Mouse (Mus musculus): ENCODE results near the gene Tmem150a. TPM values are rescaled to one million over a fixed set of nuclear protein-coding genes. Genes with fewer than 3 reads are reported as not detected.

Gene Tmem150a
- polyA plus RNA-seq, 1 experiment: 171 TPM

DNA sequence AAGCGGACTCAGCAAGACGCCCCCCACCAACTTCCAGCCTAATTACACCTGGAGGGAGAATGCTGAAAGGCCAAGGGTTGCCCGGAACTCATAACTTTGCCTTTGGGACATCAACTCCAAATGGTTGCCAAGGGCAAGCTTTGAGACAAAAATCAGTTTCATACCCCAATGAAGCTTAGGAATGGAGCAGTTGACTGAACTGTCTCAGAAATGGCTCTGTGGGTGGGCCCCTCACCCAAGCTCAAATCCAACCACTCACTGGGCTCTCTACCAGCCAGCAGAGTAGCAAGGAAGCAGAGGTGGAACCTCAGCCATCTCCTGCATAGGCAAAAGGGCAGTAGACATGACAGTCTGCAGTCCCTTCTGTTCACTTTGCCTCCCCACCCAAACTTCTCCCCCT is 32.6 kb downstream of the Tmem150a start:
- 42% methylated on average over 3 of the region's 3 CpGs for WGBS

GRCm38 (mm10) chr6:72388266-72388665 is 33.0 kb downstream of the Tmem150a start:
- no peak for DNase-seq
- TF ChIP-seq CTCF (conservative IDR thresholded peaks at IDR 0.05; ENCODE audit: insufficient read depth, insufficient read length, low read depth, low read length): no peak
- TF ChIP-seq POLR2A (IDR thresholded peaks at IDR 0.05; ENCODE audit: low read depth, low read length): no peak
- Histone ChIP-seq H3K27ac (ENCODE audit: insufficient read depth, low read depth, low read length) (peak overlapping the region; percentile 98), H3K27me3 (replicated peaks; ENCODE audit: control insufficient read depth, insufficient read depth, low read length) (no peaks in the 10 kb centered on the region), H3K36me3 (ENCODE audit: control insufficient read depth, insufficient read depth, low read length) (peaks cover 3% of the 10 kb centered on the region), H3K4me3 (ENCODE audit: insufficient read depth, low read depth, low read length) (no peak overlapping the region), H3K4me1 (ENCODE audit: control insufficient read depth, insufficient read depth, low read length) (peaks cover 18% of the 10 kb centered on the region)
- 53% methylated on average over 10 of the region's 10 CpGs for WGBS

More for the DNA sequence above, 32.6 kb downstream of the Tmem150a start:
- DNase-seq: no peak
- TF ChIP-seq POLR2A (IDR thresholded peaks at IDR 0.05; ENCODE audit: low read depth, low read length) (no peak), CTCF (conservative IDR thresholded peaks at IDR 0.05; ENCODE audit: insufficient read depth, insufficient read length, low read depth, low read length) (no peak)
- Histone ChIP-seq H3K27ac (ENCODE audit: insufficient read depth, low read depth, low read length) (peak overlapping the region; percentile 31), H3K4me1 (ENCODE audit: control insufficient read depth, insufficient read depth, low read length) (peaks cover 18% of the 10 kb centered on the region), H3K4me3 (ENCODE audit: insufficient read depth, low read depth, low read length) (no peak overlapping the region), H3K27me3 (replicated peaks; ENCODE audit: control insufficient read depth, insufficient read depth, low read length) (no peaks in the 10 kb centered on the region), H3K36me3 (ENCODE audit: control insufficient read depth, insufficient read depth, low read length) (peaks cover 3% of the 10 kb centered on the region)

DNA sequence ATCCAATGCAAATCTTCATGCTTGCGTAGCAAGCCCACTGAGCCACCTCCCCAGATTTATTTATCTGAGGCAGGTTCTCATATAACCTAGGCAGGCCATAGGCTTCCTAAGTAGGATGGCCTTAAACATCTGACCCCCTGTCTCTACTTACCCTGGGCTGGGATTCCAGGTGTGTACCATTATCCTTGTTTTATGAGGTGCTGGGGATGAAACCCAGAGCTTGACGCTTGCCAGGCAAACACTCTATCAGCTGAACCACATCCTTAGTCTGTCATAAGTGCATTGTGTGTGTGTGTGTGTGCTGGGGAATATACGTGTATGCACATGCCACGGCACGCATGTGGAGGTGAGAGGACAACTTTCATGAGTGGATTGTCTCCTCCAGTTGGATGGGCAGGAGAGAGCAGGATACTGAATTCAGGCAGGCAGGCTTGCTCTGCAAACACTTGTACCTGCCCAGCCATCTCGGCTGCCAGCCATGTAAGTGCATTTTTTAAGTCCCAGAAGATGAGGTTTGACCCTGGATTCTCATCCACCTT is 33.6 kb downstream of the Tmem150a start:
- H3K4me1 ChIP-seq (ENCODE audit: control insufficient read depth, insufficient read depth, low read length): peaks cover 18% of the 10 kb centered on the region
- DNase-seq: no peak
- H3K27me3 ChIP-seq (replicated peaks; ENCODE audit: control insufficient read depth, insufficient read depth, low read length): no peaks in the 10 kb centered on the region
- H3K27ac ChIP-seq (ENCODE audit: insufficient read depth, low read depth, low read length): peak overlapping the region; percentile 98
- WGBS: 54% methylated on average over 6 of the region's 6 CpGs
- no peak for TF ChIP-seq POLR2A (IDR thresholded peaks at IDR 0.05; ENCODE audit: low read depth, low read length)
- TF ChIP-seq CTCF (conservative IDR thresholded peaks at IDR 0.05; ENCODE audit: insufficient read depth, insufficient read length, low read depth, low read length): no peak
- peak overlapping the region; percentile 26; the same call in 1 of the 2 replicates for H3K4me3 ChIP-seq (ENCODE audit: insufficient read depth, low read depth, low read length)
- H3K36me3 ChIP-seq (ENCODE audit: control insufficient read depth, insufficient read depth, low read length): peaks cover 3% of the 10 kb centered on the region

DNA sequence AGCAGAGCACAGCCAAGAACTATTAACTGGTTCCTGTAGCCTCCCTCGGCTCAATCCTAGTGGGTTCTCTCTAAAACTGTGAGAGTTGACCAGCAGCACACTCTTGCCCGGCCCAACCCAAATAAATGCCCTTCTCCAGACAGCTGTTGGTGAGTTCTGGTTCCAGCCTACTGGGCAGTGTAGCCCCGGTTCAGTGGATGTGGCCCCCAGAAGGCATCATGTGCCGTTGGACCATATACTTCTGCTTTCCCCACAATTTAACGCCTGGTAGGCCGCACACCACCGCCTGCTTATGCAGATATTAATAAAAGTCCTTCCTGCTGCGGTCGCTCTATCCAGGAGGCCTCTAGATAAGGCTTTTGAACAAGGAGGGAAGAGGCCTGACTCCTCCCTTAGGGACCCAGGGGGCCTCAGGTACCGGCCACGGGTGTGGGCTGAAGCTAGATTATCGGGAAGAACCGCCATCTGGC is 34.3 kb downstream of the Tmem150a start:
- DNase-seq: peak; percentile 64
- TF ChIP-seq POLR2A (IDR thresholded peaks at IDR 0.05; ENCODE audit: low read depth, low read length) (no peak), CTCF (conservative IDR thresholded peaks at IDR 0.05; ENCODE audit: insufficient read depth, insufficient read length, low read depth, low read length) (no peak)
- H3K4me3 ChIP-seq (ENCODE audit: insufficient read depth, low read depth, low read length): peak overlapping the region; percentile 72

DNA sequence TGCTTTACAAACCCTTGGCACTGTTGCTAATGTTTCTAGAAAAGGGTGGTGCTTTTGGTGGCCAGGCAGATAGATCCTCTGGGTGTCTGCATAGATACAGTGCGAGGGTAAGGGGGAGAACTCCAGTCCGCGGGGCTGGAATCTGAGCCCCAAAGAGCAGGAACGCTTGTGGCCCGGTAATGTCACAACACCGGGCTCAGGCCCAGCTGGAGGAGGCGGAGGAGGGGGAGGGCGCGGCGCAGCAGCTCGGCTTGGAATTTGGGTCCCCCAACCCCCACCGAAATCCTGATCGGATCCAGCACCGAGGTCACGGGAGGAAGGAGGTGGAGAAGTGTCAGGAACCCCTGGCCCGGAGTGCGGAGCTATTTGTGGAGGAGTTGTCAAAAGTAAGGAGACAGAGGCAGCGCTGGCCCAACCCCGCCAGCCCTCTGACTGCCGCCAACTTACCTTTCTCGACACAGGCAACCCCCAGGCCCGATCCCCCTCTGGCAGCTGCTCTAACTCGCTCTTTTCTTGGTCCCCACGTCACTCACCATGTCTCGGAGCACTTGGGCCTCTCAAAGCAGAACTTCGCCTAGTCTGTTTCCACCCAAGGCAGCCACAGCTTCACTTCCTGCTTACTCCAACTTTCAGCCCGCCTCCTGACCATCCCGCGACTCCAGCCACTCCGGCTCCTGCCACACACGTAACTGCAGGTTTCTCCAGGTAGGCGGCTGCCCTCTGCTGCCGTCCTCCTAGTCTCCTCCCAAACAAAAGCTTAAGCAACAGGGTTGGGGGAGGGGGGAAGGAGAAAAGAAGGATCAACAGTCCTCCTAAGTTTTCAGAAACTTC is 34.9 kb downstream of the Tmem150a start, which contains the start of gene Vamp8:
Gene Vamp8 (minus strand): TSS at position 763 of the 831 bp plus-strand sequence.
- H3K27me3 ChIP-seq (replicated peaks; ENCODE audit: control insufficient read depth, insufficient read depth, low read length): no peaks in the 10 kb centered on the region
- H3K36me3 ChIP-seq (ENCODE audit: control insufficient read depth, insufficient read depth, low read length): peaks cover 2% of the 10 kb centered on the region
- peak within 1 kb of the TSS; percentile 72 for H3K4me3 ChIP-seq (ENCODE audit: insufficient read depth, low read depth, low read length)
- peak within 1 kb of the TSS; percentile 98 for H3K27ac ChIP-seq (ENCODE audit: insufficient read depth, low read depth, low read length)
- WGBS: 0% methylated on average over 33 of the region's 33 CpGs
- peaks cover 18% of the 10 kb centered on the region for H3K4me1 ChIP-seq (ENCODE audit: control insufficient read depth, insufficient read depth, low read length)
- DNase-seq: peak; percentile 95
- TF ChIP-seq POLR2A (IDR thresholded peaks at IDR 0.05; ENCODE audit: low read depth, low read length) (peak; percentile 58), CTCF (conservative IDR thresholded peaks at IDR 0.05; ENCODE audit: insufficient read depth, insufficient read length, low read depth, low read length) (peak; percentile 56)

More for the DNA sequence above, 34.3 kb downstream of the Tmem150a start:
- WGBS: under 1% methylated on average over 13 of the region's 13 CpGs
- Histone ChIP-seq H3K27me3 (replicated peaks; ENCODE audit: control insufficient read depth, insufficient read depth, low read length) (no peaks in the 10 kb centered on the region), H3K36me3 (ENCODE audit: control insufficient read depth, insufficient read depth, low read length) (peaks cover 3% of the 10 kb centered on the region), H3K27ac (ENCODE audit: insufficient read depth, low read depth, low read length) (peak overlapping the region; percentile 98), H3K4me1 (ENCODE audit: control insufficient read depth, insufficient read depth, low read length) (peaks cover 18% of the 10 kb centered on the region)

DNA sequence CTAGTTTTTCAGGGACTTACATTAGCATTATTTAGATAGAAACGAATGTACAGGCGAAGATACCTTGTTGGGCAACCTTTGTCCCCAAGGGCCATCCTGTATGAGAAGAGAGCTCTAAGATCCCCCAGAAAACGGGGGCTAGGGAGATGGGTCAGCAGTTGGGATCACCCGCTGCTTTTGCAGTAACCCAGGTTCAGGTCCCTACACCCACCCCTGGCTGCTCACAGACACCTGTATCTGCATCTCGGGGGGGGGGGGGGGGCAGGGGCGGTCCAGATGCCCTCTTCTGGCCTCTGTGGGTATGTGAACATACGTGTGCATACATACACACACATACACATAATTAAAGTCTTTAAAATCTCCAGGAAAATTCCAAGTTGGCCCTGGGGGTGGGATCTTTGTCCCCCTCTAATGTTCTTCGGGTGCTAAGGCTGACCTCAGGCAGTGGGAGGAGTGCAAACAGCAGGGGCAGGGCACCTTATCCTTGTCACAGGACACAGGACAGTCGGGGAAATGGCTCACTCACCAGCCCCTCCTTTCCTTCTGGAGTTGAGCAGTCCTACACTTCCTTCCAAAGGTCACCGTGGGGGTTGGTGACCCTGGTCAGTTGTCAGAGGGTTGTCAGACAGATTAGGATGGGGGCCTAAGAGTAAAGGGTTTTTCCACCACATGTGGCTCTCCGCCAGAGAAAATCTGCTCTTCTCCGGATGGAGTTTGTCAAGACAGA is 35.7 kb downstream of the Tmem150a start:
- TF ChIP-seq CTCF (conservative IDR thresholded peaks at IDR 0.05; ENCODE audit: insufficient read depth, insufficient read length, low read depth, low read length): 0 out of 2 replicates have a peak, but pooled peaks have one; percentile 6
- no peak for TF ChIP-seq POLR2A (IDR thresholded peaks at IDR 0.05; ENCODE audit: low read depth, low read length)
- Histone ChIP-seq H3K4me3 (ENCODE audit: insufficient read depth, low read depth, low read length) (peak overlapping the region; percentile 72; the same call in 1 of the 2 replicates), H3K36me3 (ENCODE audit: control insufficient read depth, insufficient read depth, low read length) (peaks cover 2% of the 10 kb centered on the region), H3K4me1 (ENCODE audit: control insufficient read depth, insufficient read depth, low read length) (peaks cover 18% of the 10 kb centered on the region), H3K27me3 (replicated peaks; ENCODE audit: control insufficient read depth, insufficient read depth, low read length) (no peaks in the 10 kb centered on the region), H3K27ac (ENCODE audit: insufficient read depth, low read depth, low read length) (peak overlapping the region; percentile 98)
- 8% methylated on average over 12 of the region's 12 CpGs for WGBS
- peak; percentile 97 for DNase-seq
